Mouse (Mus musculus) heart, embryonic 14.5 days (tissue): ENCODE data around the gene Apmap. TPM values are rescaled to one million over a fixed set of nuclear protein-coding genes. Genes with fewer than 3 reads are reported as not detected.
A peak's percentile ranks its signal among the peaks of the same experiment; 100 is the strongest.

Experiments
- ATAC-seq: fragments of 200-750 bp; cut with Nextera tagmentation; 2 replicates; pipeline ENCODE4 v1.8.0; 2017; ENCODE audit warnings: low read depth, moderate TSS enrichment; ENCODE audit not compliant: insufficient number of reproducible peaks, insufficient read depth, low FRiP score
- H3K27ac ChIP-seq, 2 experiments: fragments of 200-500 bp in 1 of 2; fragments of 300-500 bp in 1 of 2; sonication (generic) in 1 of 2; replicated peaks in 1 of 2; 2 replicates each; pipeline ENCODE4 v1.5.1; 2012 to 2014; ENCODE audit warnings: low read depth in 2 of 2, low read length in 2 of 2, control low read depth in 1 of 2, mild to moderate bottlenecking in 1 of 2, mixed read lengths in 1 of 2; ENCODE audit not compliant: control insufficient read depth in 1 of 2, insufficient read depth in 1 of 2
- H3K27me3 ChIP-seq: fragments of 300-500 bp; sonication (generic); 2 replicates; pipeline ENCODE4 v1.6.1; 2014; ENCODE audit warnings: mild to moderate bottlenecking, low read length, control low read depth; ENCODE audit not compliant: control insufficient read depth, insufficient read depth
- H3K36me3 ChIP-seq: fragments of 300-500 bp; sonication (generic); 2 replicates; pipeline ENCODE4 v1.6.1; 2014; ENCODE audit warnings: mild to moderate bottlenecking, control low read depth, low read length, mixed read lengths; ENCODE audit not compliant: control insufficient read depth, insufficient read depth
- H3K4me1 ChIP-seq, 2 experiments: fragments of 200-500 bp in 1 of 2; fragments of 300-500 bp in 1 of 2; sonication (generic) in 1 of 2; 2 replicates each; pipeline ENCODE4 v1.6.1; 2012 to 2014; ENCODE audit warnings: low read length in 2 of 2, control low read depth in 1 of 2, mixed read lengths in 1 of 2; ENCODE audit not compliant: control insufficient read depth in 2 of 2, insufficient read depth in 2 of 2
- H3K4me2 ChIP-seq: fragments of 300-500 bp; sonication (generic); 2 replicates; pipeline ENCODE4 v1.6.1; 2014; ENCODE audit warnings: mild to moderate bottlenecking, low read length
- H3K4me3 ChIP-seq, 2 experiments: fragments of 200-500 bp in 1 of 2; fragments of 300-500 bp in 1 of 2; sonication (generic) in 1 of 2; 2 replicates each; pipeline ENCODE4 v1.5.1; 2012 to 2014; ENCODE audit warnings: low read length in 2 of 2, mild to moderate bottlenecking in 2 of 2, control low read depth in 1 of 2, low read depth in 1 of 2, moderate library complexity in 1 of 2; ENCODE audit not compliant: control insufficient read depth in 1 of 2, insufficient read depth in 1 of 2
- H3K9ac ChIP-seq: fragments of 300-500 bp; sonication (generic); 2 replicates; pipeline ENCODE4 v1.6.1; 2014; ENCODE audit warnings: mild to moderate bottlenecking, low read length
- H3K9me3 ChIP-seq: fragments of 300-500 bp; sonication (generic); 2 replicates; pipeline ENCODE4 v1.6.1; 2016; ENCODE audit warnings: low read length, control low read depth; ENCODE audit not compliant: control insufficient read depth
- WGBS: fragments of 180-500 bp; shearing (Covaris S2); extraction: QIAGEN DNeasy Blood & Tissue Kit; methylation state at CpG from one replicate; pipeline ENCODE4 v1.1.7; 2014; 5-methylcytosine and 5-hydroxymethylcytosine counted together
- polyA plus RNA-seq: library from polyadenylated mRNA; unstranded; fragments of >200 nt; fragmentation: Nextera tagmentation; extraction: Ambion mirVana; gene quantifications from 2 replicates; pipeline ENCODE4 v1.2.1, GENCODE M21; 2014

The Apmap gene
- polyA plus RNA-seq, result 26.6 and 27.4 TPM in 2 replicates

DNA sequence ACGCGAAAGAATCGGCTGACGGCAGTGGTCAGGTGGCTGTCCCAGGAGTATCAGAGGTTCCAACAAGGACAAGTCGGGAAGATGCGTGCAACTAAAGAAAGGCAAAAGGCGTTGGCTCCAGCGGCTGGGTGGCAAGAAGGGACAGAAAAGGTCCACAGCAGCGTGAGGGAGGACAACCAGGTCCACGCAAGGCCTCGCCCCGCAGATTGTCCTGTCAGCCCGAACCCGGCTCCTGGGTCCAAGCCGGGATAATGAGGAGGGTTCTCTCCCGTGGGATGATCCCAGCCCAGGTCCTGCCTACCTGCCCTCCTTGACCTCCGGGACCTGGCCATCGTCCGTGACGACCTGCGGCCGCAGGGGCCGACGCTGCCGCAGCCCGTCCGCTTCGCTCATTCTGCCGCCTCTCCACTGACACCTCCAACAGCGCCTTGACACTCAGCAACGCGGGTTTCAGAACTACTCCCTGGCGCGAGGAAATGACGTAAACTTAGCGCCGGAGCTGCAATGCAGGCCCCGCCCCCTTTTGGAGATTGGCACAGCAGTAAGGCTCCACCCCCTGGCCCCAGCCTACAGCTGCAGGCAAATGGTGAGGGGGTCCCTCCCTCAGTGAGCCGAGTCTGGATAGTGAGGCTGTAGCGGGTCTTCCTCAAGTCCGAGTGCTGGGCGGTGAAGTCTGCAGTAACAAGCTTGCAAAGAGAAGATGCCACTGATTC is at the start of gene Apmap:
Gene Apmap, minus strand, starts transcription at position 481 of the 713 bp plus-strand sequence.
- Histone ChIP-seq H3K27me3 (no peaks in the 10 kb centered on the region), H3K9ac (peak within 1 kb of the TSS; percentile 94), H3K27ac (peak within 1 kb of the TSS; percentile 42 to 46; a peak in 3 of 4 replicates), H3K4me3 (peak within 1 kb of the TSS; percentile 87 to 94), H3K9me3 (no peaks in the 10 kb centered on the region), H3K4me1 (peaks cover 0 to 13% of the 10 kb centered on the region in 2 experiments; a peak in 2 of 4 replicates), H3K4me2 (peak within 1 kb of the TSS; percentile 93), H3K36me3 (no peaks in the 10 kb centered on the region)
- ATAC-seq, result peak; percentile 97
- under 1% methylated on average over 42 of the region's 42 CpGs for WGBS

DNA sequence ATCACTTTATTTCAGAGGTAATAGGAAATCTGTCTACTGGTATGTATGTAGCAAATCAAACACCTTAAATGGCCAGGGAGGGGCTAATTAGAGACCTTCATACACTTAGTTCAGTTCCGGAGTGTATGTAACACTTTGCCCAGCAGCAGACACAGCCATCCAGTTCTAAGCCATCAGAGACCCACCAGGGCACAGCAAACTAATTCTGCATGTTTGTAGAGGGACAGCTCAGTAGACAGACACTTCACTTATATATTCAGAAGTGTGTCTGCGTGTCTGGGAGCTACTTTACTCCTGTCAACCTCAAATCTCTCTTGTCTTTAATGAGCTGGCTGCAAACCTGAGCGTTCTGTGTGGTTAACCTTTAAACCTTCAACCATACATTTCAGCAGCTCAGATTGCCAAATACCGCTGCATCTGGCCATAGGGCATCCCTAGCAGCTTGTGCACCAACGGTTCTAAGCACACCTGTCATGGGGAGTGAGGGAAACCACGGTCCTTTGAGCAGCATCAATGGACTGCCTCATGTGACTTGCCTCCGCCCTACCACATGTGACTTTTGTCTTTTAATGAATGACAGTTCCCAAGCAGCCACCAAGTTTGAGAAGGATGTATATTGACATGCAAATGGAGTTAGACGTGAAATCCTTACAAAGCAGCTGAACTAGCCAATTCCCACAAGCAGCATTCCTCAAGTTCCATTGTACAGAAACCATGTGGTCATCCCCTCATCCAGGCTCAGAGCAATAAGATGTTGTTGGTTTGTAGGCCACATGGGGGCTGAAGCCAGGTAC is 48.8 kb upstream of the Apmap start:
- Histone ChIP-seq H3K27me3 (no peaks in the 10 kb centered on the region), H3K9ac (no peak overlapping the region), H3K4me1 (no peaks in the 10 kb centered on the region), H3K36me3 (no peaks in the 10 kb centered on the region), H3K27ac (no peak overlapping the region), H3K4me3 (no peak overlapping the region), H3K4me2 (no peak overlapping the region), H3K9me3 (0 out of 2 replicates have a peak, but pooled peaks cover 3% of the 10 kb centered on the region)
- 74% methylated on average over 8 of the region's 8 CpGs for WGBS
- ATAC-seq, result no peak

DNA sequence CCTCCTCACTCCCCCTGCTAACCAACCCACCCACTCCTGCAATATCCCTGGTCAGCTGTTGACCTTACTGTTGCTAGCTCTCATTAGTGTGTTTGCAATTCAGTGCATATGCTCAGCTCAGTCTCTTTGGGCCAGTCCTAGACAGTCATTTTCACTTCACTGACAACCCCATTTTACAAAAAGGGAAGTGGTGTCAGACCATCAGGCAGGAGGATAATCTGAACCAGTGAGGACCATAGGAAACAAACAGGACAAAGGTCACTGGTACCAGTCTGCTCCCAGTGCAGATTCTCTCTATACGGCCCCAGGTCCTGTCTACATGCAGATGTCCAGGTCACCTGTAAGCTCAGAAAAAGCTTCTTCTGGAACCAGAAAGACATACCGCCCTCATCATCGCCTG is 47.7 kb upstream of the Apmap start:
- no peak for ATAC-seq
- WGBS, result 90% methylated on average over 3 of the region's 3 CpGs
- H3K4me3 ChIP-seq, result no peak overlapping the region
- H3K4me1 ChIP-seq, result peaks cover 2 to 4% of the 10 kb centered on the region in 2 experiments; a peak in 3 of 4 replicates
- 0 out of 2 replicates have a peak, but pooled peaks cover 3% of the 10 kb centered on the region for H3K9me3 ChIP-seq
- no peak overlapping the region for H3K4me2 ChIP-seq
- H3K9ac ChIP-seq, result no peak overlapping the region
- no peaks in the 10 kb centered on the region for H3K27me3 ChIP-seq
- H3K27ac ChIP-seq, result no peak overlapping the region
- H3K36me3 ChIP-seq, result no peaks in the 10 kb centered on the region

DNA sequence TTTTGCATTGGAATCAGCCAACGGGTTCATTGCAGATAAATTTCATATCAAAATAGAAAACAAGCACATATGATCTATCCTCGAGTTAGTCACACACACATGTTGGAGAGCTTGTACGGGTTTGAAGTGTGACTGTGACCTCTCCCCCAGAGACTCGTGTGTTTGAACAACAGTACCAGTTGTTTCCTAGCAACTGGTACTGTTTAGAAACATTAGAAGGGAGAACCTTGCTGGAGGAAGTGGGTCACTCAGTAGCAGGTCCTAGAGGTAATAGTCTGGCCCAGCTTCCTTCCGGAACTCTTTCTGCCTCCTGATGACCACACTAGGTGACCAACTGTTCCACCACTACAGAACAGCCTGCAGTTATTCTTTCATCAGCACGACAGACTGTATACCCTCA is 46.9 kb upstream of the Apmap start:
- peaks cover 8 to 12% of the 10 kb centered on the region in 2 experiments for H3K4me1 ChIP-seq
- no peak for ATAC-seq
- H3K27ac ChIP-seq, result no peak overlapping the region
- H3K9ac ChIP-seq, result no peak overlapping the region
- 0 out of 2 replicates have a peak, but pooled peaks cover 3% of the 10 kb centered on the region for H3K9me3 ChIP-seq
- no peak overlapping the region for H3K4me3 ChIP-seq
- H3K36me3 ChIP-seq, result no peaks in the 10 kb centered on the region
- H3K27me3 ChIP-seq, result no peaks in the 10 kb centered on the region
- H3K4me2 ChIP-seq, result no peak overlapping the region
- WGBS, result 67% methylated on average over 6 of the region's 6 CpGs

DNA sequence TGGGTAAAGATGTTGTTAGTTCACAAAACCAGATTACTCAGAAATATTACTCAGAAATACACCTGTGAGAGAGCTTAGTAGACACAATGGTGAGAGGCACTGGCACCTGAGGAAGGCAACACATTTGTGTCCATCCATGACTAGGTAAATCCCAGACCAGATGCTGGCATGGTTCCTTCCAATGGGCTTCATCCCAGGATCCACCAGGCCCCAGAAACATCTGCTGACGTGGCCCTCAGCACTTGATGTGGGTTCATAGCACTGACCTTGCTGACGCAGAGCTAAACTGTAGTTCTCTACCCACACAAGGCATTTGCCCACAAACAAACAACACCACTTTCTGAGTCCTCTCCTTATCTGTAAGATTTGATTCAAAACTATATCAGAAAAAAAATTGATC is 46.4 kb upstream of the Apmap start:
- Histone ChIP-seq H3K4me1 (peaks cover 12 to 17% of the 10 kb centered on the region in 2 experiments), H3K36me3 (no peaks in the 10 kb centered on the region), H3K4me2 (no peak overlapping the region), H3K4me3 (no peak overlapping the region), H3K27me3 (no peaks in the 10 kb centered on the region), H3K27ac (no peak overlapping the region), H3K9ac (no peak overlapping the region), H3K9me3 (0 out of 2 replicates have a peak, but pooled peaks cover 3% of the 10 kb centered on the region)
- 83% methylated on average over 2 of the region's 2 CpGs for WGBS
- ATAC-seq, result no peak

DNA sequence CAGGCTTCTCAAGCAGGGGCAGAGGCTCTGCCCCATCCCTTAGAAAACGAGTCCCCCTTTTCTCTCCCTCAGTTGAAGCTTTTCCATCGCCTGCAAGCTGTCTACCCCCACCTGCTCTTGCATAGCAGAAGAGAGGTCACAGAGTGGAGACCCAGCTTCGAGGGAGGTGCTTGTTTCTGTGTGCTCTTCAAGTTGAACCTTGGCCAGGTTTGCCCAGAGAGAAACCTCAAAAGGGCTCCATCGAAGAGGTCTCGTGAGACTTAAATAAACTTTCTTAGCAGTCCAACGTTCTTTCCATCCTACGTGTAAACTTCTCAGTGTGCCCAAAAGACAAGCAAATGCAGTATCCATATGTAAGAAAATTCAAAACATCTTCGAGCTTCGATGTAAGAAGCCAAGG is 43.0 kb upstream of the Apmap start:
- Histone ChIP-seq H3K4me3 (no peak overlapping the region), H3K36me3 (no peaks in the 10 kb centered on the region), H3K27ac (peak overlapping the region; percentile 9 to 71; a peak in 3 of 4 replicates), H3K9me3 (no peaks in the 10 kb centered on the region), H3K27me3 (no peaks in the 10 kb centered on the region), H3K9ac (peak overlapping the region; percentile 16; the same call in 1 of the 2 replicates), H3K4me2 (0 out of 2 replicates have a peak overlapping the region, but pooled peaks have one; percentile 5), H3K4me1 (peaks cover 17% of the 10 kb centered on the region in 2 experiments)
- no peak for ATAC-seq
- 63% methylated on average over 9 of the region's 9 CpGs for WGBS

DNA sequence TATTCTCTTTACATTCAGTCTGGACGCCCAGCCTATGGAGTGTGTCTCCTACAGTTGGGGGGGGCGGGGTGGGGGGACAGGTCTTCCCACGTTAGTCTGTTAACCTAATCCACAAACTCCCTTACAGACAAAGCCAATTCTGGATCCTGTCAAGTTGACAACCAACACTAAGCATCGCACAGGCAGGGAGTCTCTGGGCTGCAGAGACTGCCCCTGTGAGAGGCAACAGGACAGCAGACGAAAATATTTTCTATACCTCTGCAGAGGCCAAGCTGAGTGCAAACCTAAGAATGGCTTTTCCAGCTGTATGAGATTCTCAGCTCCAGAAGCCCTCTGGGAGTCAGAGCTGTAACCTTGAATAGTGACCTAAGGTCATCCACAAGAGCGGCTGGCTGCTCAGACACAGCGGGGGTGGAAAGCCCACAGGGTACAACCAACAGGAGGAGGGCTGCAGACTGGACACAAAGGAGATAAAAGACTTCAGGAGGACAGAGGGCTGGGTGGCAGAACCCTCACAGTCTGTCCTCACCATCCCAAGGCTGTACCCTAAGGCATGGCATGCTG is 42.2 kb upstream of the Apmap start:
- Histone ChIP-seq H3K27me3 (no peaks in the 10 kb centered on the region), H3K36me3 (no peaks in the 10 kb centered on the region), H3K4me1 (peaks cover 17% of the 10 kb centered on the region in 2 experiments), H3K4me2 (peak overlapping the region; percentile 5), H3K9me3 (no peaks in the 10 kb centered on the region), H3K27ac (peak overlapping the region; percentile 71 to 85), H3K9ac (peak overlapping the region; percentile 16), H3K4me3 (no peak overlapping the region)
- WGBS, result 2% methylated on average over 7 of the region's 7 CpGs
- ATAC-seq, result no peak
